Mouse (Mus musculus) E14TG2a.4 (cell line): ENCODE results near the gene Cryl1.

Source experiments
- CTCF ChIP-seq: conservative IDR thresholded peaks from 2 replicates; pipeline ENCODE4 v1.5.1; 2014; ENCODE audit warnings: low read length
- NANOG ChIP-seq: IDR thresholded peaks from 2 replicates; pipeline ENCODE4 v1.6.1; 2014; ENCODE audit warnings: borderline replicate concordance, low read length, mixed read lengths
- POU5F1 ChIP-seq: IDR thresholded peaks from 2 replicates; pipeline ENCODE4 v1.6.1; 2014; ENCODE audit warnings: low read length, borderline replicate concordance

GRCm38 (mm10) chr14:57407039-57407987, 9.0 kb upstream of the Cryl1 start:
- TF ChIP-seq POU5F1 (no peak), CTCF (peak; percentile 48), NANOG (no peak)
